Mouse (Mus musculus) regulatory T cell (primary cell): ENCODE data around the gene Kcnab1.

Experiments
- in situ Hi-C: fragments of 300-600 bp; cut with MboI, MseI; formaldehyde crosslinking; loops from one replicate; pipeline ENCODE4 v1.15.1; 2025; ENCODE audit warnings: high pct_unique_total_duplicates

The Kcnab1 gene

GRCm38 (mm10) chr3:65108945-65109921 lies at the start of gene Kcnab1:
TSS of gene Kcnab1 (plus strand) at chr3:65109384.
- in situ Hi-C loops: no loop called here

GRCm38 (mm10) chr3:65088295-65088694 lies 20.9 kb upstream of the Kcnab1 start:
- in situ Hi-C loops: no loop called here

GRCm38 (mm10) chr3:65104117-65104516 lies 5.1 kb upstream of the Kcnab1 start:
- in situ Hi-C loops: no loop called here

GRCm38 (mm10) chr3:65110190-65110589 lies 1.0 kb downstream of the Kcnab1 start:
- in situ Hi-C loops: no loop called here

- in situ Hi-C loops: no loop called here
Measured at GRCm38 (mm10) chr3:65111176-65111575, 2.0 kb downstream of the Kcnab1 start.

GRCm38 (mm10) chr3:65115164-65115563 lies 6.0 kb downstream of the Kcnab1 start:
- in situ Hi-C loops: no loop called here

GRCm38 (mm10) chr3:65116958-65117357 lies 7.8 kb downstream of the Kcnab1 start:
- in situ Hi-C loops: no loop called here

- in situ Hi-C loops: no loop called here
Measured at GRCm38 (mm10) chr3:65117365-65117764, 8.2 kb downstream of the Kcnab1 start.

GRCm38 (mm10) chr3:65124975-65125374 lies 15.8 kb downstream of the Kcnab1 start:
- in situ Hi-C loops: no loop called here

GRCm38 (mm10) chr3:65129625-65130024 lies 20.4 kb downstream of the Kcnab1 start:
- in situ Hi-C loops: no loop called here

GRCm38 (mm10) chr3:65134931-65135330 lies 25.7 kb downstream of the Kcnab1 start:
- in situ Hi-C loops: no loop called here

GRCm38 (mm10) chr3:65136897-65137296 lies 27.7 kb downstream of the Kcnab1 start:
- in situ Hi-C loops: no loop called here

GRCm38 (mm10) chr3:65138739-65139138 lies 29.6 kb downstream of the Kcnab1 start:
- in situ Hi-C loops: no loop called here

GRCm38 (mm10) chr3:65145152-65145551 lies 36.0 kb downstream of the Kcnab1 start:
- in situ Hi-C loops: no loop called here

GRCm38 (mm10) chr3:65151808-65152207 lies 42.6 kb downstream of the Kcnab1 start:
- in situ Hi-C loops: no loop called here

GRCm38 (mm10) chr3:65172964-65173363 lies 63.8 kb downstream of the Kcnab1 start:
- in situ Hi-C loops: no loop called here

- in situ Hi-C loops: no loop called here
Measured at GRCm38 (mm10) chr3:65174564-65174963, 65.4 kb downstream of the Kcnab1 start.

- in situ Hi-C loops: no loop called here
Measured at GRCm38 (mm10) chr3:65175819-65176218, 66.6 kb downstream of the Kcnab1 start.

GRCm38 (mm10) chr3:65176846-65177245 lies 67.7 kb downstream of the Kcnab1 start:
- in situ Hi-C loops: no loop called here

GRCm38 (mm10) chr3:65187833-65188698 lies 78.9 kb downstream of the Kcnab1 start:
- in situ Hi-C loops: loop anchor here (10.0 kb wide), 1 partner anchor 1467 kb away; no protein-coding TSS in a partner anchor

- in situ Hi-C loops: no loop called here
Measured at GRCm38 (mm10) chr3:65200611-65201010, 91.4 kb downstream of the Kcnab1 start.
